Mouse (Mus musculus): ENCODE measurements at regions not wholly inside any gene's neighbourhood (a gene's known extent, or its start where the extent isn't known, plus 50 kb on each side); places are given as distances from the start of the nearest gene placed in this dataset.

GRCm38 (mm10) chr8:82477426-82477769, 74.4 kb upstream of the Il15 start:
- DNase-seq (ENCODE audit: low spot score in 2 of 2), result no peak
- intact Hi-C loops (cut with DNase I), result no loop called here

- DNase-seq (ENCODE audit: low spot score in 2 of 2), result no peak
- intact Hi-C loops (cut with DNase I), result no loop called here
These were observed 73.8 kb upstream of the Il15 start for GRCm38 (mm10) chr8:82476708-82477425.

GRCm38 (mm10) chr8:82473266-82473665, 70.2 kb upstream of the Il15 start:
- intact Hi-C loops (cut with DNase I), result no loop called here
- DNase-seq (ENCODE audit: low spot score in 2 of 2), result no peak

GRCm38 (mm10) chr8:82471825-82472224, 68.8 kb upstream of the Il15 start:
- intact Hi-C loops (cut with DNase I), result no loop called here
- DNase-seq (ENCODE audit: low spot score in 2 of 2), result no peak

- intact Hi-C loops (cut with DNase I), result no loop called here
- no peak for DNase-seq (ENCODE audit: low spot score in 2 of 2)
These were observed 66.8 kb upstream of the Il15 start for GRCm38 (mm10) chr8:82469824-82470223.

GRCm38 (mm10) chr8:82462841-82463240, 59.8 kb upstream of the Il15 start:
- DNase-seq (ENCODE audit: low spot score in 2 of 2), result no peak
- intact Hi-C loops (cut with DNase I), result no loop called here

- intact Hi-C loops (cut with DNase I), result no loop called here
- no peak for DNase-seq (ENCODE audit: low spot score in 2 of 2)
These were observed 56.0 kb upstream of the Il15 start for GRCm38 (mm10) chr8:82459007-82459406.

GRCm38 (mm10) chr8:82454056-82454455, 51.0 kb upstream of the Il15 start:
- intact Hi-C loops (cut with DNase I), result no loop called here
- DNase-seq (ENCODE audit: low spot score in 2 of 2), result no peak
